Mouse (Mus musculus): ENCODE data around the gene Atf7.

GRCm38 (mm10) chr15:102590567-102590966, 34.7 kb downstream of the Atf7 start:
- TF ChIP-seq CTCF (IDR thresholded peaks at IDR 0.05; ENCODE audit: extremely low read depth, insufficient read depth, insufficient read length, insufficient replicate concordance), result no peak
- TF ChIP-seq POLR2A (IDR thresholded peaks at IDR 0.05; ENCODE audit: low read depth, low read length), result no peak
